Mouse (Mus musculus) frontal cortex, postnatal 10 days (tissue): ENCODE measurements around the gene Twist2.
A peak's percentile ranks its signal among the peaks of the same experiment; 100 is the strongest.

Source experiments
- DNase-seq, 2 experiments: peaks; one replicate each; pipeline ENCODE4 v3.0.0; 2022; ENCODE audit warnings: low spot score in 2 of 2, mixed read lengths in 1 of 2

Twist2 gene

DNA sequence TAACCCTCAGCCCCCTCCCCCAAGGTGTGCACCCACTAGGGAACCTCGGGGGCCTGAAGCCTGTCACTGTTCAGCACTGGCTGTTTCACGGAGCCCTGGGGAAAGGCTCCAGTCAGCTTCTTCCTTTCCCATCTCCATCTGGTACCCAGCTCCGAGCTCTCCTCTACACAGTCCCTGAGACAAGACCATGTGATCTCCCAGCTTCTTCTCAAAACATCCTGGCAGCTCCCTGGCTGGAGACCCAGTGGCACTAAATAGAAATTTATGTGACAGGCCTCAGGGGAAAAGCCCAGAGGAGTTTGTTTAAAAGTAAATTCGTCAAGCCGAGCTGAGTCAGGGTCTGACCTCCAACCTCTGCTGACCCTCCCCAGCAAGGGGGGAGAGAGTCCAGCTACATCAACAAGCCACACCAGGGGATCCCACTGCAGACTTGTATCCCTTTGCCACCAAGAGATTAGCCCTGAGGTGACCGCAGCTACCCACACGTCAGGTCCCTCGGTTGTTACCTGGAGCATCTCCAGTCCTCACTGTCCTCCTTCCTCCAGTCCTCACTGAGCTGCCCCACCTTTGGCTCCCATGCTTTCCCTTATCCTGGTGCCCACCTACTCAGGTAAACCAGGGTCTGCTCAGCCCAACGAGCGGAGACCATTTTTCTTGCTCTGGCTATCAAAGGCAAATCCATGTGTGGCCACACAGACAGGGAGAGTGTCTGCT lies 72.5 kb downstream of the Twist2 start:
- DNase-seq: no peak

DNA sequence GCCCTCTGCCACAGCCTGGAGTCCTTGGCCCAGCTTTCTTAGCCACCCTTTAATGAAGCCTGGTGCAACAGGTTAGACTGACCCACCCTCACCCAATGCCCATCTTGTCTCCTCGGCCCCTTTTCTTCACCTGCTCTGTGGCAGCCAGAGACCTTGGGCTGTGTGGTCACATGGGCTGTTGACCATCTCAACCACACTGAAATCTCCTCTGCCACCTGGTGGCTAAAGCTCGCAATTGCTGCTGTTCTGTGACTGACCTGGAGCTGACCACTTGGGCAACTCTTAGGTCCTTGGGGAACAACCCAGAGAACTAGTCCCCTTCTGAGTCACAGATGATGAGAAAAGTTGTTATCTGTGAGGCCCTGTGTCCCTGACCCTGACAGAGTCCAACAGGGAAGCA lies 73.4 kb downstream of the Twist2 start:
- DNase-seq: peak in 1 of 2 experiments; percentile 42

DNA sequence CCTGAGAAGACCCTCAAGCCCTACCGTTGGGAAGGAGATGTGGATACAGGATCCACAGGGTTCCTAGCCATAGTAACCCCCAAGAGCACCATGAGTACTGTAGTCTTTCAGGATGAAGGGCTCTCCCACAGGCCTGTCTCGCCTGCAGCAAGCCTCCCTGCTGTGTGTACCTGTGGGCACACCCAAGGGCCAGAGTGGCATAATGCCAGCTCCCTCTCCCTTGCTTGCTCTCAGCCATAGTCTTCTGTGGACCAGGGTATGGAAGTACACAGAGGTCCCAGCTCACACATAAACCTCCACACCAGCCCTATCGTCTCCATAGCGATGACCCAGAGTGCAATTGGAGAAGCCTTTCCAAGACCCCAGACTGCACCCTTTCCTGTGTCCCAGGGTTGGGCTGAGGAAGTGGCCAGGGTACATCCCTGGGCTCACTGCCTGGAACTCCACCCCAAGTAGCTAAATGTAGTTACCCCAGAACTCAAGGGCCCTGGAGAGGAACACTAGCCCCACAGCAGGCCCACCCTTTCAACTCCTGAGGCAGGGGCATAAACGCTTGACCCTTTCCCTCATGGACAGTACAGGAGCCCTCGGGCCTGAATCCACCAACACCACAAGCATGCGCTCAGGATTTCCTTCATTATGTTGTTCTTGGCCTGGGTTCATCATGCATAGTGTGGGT lies 73.9 kb downstream of the Twist2 start:
- DNase-seq: no peak

DNA sequence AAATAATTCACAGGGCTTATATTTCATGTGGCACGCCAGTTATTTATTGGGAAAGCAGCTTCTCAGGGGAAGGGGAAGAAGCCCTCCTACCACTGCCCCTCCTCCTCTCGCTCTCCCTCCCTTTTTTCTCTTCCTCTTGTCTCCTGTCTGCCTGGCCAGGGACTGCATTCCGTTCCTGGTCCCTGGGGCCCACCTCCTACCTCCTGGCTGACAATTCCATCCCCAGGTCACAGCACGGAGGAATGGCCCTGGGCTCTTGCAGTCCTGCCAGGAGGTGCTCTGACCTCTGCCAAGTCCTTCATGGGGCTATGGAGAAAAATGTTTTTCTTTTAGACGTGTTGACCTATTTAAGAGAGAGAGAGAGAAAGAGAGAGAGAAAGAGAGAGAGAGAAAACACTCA lies 77.4 kb downstream of the Twist2 start:
- DNase-seq: no peak

DNA sequence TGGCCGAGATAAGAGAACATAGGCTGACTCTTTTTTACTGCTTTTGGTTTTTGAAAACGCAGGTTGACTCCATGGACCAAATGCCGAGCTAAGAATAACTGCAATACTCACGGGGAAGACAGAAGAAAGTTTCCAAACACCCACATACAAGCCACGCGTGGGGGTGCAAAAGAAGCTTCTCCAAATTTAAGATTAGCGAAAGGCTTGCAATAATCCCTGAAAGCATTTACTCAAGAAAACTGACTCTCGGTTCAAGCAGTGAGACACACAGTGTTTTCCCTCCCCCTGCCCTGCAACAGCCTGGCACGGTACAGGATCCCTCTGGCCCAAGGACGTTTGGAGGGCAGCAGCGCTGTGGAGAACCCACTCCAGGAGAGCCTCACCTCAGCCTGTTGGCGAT lies 78.9 kb downstream of the Twist2 start:
- peak in 1 of 2 experiments; percentile 21 for DNase-seq

DNA sequence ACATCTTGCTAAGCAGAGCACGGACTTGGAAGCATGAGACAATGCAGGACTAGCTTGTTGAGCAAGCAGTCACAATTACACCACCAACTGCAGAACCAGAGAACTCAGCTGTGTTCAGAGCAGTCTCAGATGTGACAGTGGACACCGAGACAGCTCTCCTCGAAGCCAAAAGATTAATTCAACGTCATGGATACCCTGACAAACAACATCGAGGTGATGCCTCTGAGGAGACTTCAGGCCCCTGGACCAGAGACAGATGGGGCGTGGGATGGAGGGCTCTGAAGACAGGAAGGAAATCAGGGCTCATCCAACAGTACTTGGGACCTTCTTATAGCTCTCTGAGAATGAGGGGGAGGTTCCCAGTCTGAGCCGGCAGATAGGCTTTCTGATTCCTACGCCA lies 79.6 kb downstream of the Twist2 start:
- no peak for DNase-seq

DNA sequence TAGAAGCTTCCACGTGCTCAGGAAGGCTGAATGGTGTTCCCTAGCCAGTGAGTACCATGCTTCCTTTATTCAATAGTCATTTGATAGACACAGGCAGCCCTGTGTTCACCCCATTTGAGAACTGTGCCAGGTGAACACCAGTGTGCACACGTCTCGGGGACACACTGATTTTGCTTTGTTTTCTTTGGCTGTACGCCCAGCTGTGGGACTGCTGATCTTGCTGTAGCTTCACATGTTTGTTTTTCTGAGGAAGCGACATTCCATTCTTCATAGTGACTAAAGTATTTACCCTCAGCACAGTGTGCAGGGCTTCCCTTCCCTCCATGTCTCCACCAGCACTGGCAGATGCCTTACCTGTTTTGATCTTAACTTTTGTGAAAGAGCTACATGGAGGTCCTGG lies 81.9 kb downstream of the Twist2 start:
- DNase-seq: no peak

DNA sequence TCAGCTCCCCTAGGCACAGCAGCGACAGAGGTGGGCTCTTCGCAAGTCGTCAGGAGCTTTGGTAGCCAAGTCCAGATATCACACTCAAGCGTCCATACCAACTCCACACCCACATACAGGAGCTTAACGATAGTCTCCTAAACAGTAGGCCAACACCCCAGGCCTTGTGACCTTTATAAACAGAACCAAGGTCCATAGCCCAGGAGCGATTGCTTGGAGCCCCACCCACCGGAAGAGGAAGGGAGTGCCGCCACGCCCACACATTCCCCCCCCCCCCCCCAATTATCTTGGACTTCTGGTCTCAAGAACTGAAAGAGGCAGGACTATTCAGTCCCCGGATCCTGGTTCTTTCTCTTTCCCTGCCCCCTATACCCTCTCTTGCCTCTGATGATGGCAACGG lies 92.3 kb downstream of the Twist2 start:
- no peak for DNase-seq

DNA sequence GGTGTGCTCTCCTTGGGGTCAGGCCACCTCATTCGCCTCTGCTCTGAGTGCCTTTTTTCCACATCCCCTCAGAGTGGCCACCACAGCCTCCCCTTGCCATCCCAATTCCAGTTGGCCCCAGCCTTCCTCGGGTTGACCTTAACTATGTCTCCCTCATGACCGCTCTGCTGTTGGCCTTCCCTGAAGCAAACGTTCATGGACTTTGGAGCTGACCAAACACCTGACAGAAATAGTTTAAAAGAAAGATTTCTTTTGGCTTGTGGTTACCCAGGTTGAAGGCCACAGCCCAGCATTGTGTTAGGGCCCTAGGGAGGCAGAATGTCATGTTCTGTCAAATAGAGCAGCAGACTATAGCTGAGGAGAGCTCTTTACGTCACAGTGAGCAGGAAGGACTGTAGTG lies 93.0 kb downstream of the Twist2 start:
- DNase-seq: no peak

DNA sequence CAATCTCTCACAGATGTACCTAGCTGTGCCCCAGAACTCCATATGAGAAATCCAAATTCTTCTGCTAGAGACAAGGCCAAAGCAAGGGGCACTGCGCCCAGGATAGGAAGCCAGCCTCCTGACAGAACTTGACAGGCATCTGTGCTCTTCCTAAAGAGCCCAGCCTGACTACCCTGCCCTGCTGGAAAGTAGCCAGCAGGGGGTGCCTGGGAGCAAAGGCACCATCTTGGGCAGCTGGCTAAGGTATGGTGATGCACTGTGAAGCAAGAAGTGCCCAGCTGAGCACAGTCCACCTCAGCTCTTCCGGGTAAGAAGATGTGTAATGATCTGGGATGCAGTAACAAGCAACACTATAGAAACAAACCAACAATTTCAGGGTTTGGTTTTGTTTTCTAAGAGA lies 95.8 kb downstream of the Twist2 start:
- no peak for DNase-seq
